Mouse (Mus musculus) CD4-positive, CD25-positive, alpha-beta regulatory T cell, adult 2 months (primary cell): ENCODE measurements around the gene Ccl20.
A peak's percentile ranks its signal among the peaks of the same experiment; 100 is the strongest.

Experiments
- DNase-seq: peaks from one replicate; pipeline ENCODE4 v3.0.0-alpha.2; 2012; ENCODE audit warnings: low read depth, low spot score

Gene Ccl20

GRCm38 (mm10) chr1:83116447-83117137 is at the start of gene Ccl20:
Gene Ccl20, plus strand, starts transcription at chr1:83116766.
- no peak for DNase-seq

- DNase-seq: no peak
Observed at GRCm38 (mm10) chr1:83067205-83067604, 49.4 kb upstream of the Ccl20 start.

- no peak for DNase-seq
Observed at GRCm38 (mm10) chr1:83075526-83076189, 40.9 kb upstream of the Ccl20 start.

GRCm38 (mm10) chr1:83076190-83076917 is 40.2 kb upstream of the Ccl20 start:
- peak; percentile 76 for DNase-seq

GRCm38 (mm10) chr1:83077016-83077415 is 39.5 kb upstream of the Ccl20 start:
- peak; percentile 43 for DNase-seq

GRCm38 (mm10) chr1:83084790-83085189 is 31.8 kb upstream of the Ccl20 start:
- DNase-seq: no peak

GRCm38 (mm10) chr1:83091268-83091667 is 25.3 kb upstream of the Ccl20 start:
- no peak for DNase-seq

GRCm38 (mm10) chr1:83096935-83097334 is 19.6 kb upstream of the Ccl20 start:
- no peak for DNase-seq

GRCm38 (mm10) chr1:83099160-83099559 is 17.4 kb upstream of the Ccl20 start:
- DNase-seq: no peak

GRCm38 (mm10) chr1:83099580-83100137 is 16.9 kb upstream of the Ccl20 start:
- DNase-seq: no peak

GRCm38 (mm10) chr1:83101891-83102290 is 14.7 kb upstream of the Ccl20 start:
- no peak for DNase-seq

- DNase-seq: no peak
Observed at GRCm38 (mm10) chr1:83105464-83105863, 11.1 kb upstream of the Ccl20 start.

GRCm38 (mm10) chr1:83107410-83107978 is 9.1 kb upstream of the Ccl20 start:
- no peak for DNase-seq

GRCm38 (mm10) chr1:83110992-83111391 is 5.6 kb upstream of the Ccl20 start:
- no peak for DNase-seq

- peak; percentile 9 for DNase-seq
Observed at GRCm38 (mm10) chr1:83111726-83112125, 4.8 kb upstream of the Ccl20 start.

GRCm38 (mm10) chr1:83117217-83117616 is 651 bp downstream of the Ccl20 start:
- no peak for DNase-seq

GRCm38 (mm10) chr1:83117661-83118060 is 1.1 kb downstream of the Ccl20 start:
- DNase-seq: no peak

GRCm38 (mm10) chr1:83119903-83120302 is 3.3 kb downstream of the Ccl20 start:
- DNase-seq: no peak

GRCm38 (mm10) chr1:83120312-83120711 is 3.7 kb downstream of the Ccl20 start:
- no peak for DNase-seq

- DNase-seq: no peak
Observed at GRCm38 (mm10) chr1:83123201-83123600, 6.6 kb downstream of the Ccl20 start.

GRCm38 (mm10) chr1:83135829-83136228 is 19.3 kb downstream of the Ccl20 start:
- DNase-seq: no peak

GRCm38 (mm10) chr1:83137847-83138246 is 21.3 kb downstream of the Ccl20 start:
- DNase-seq: peak; percentile 21
